Mouse (Mus musculus) embryo, embryonic 11 days (tissue): ENCODE measurements around the gene Dmtf1.
A peak's percentile ranks its signal among the peaks of the same experiment; 100 is the strongest.

Experiments
- DNase-seq: peaks from one replicate; pipeline ENCODE4 v3.0.0-alpha.2; 2015

The Dmtf1 gene

GRCm38 (mm10) chr5:9107296-9108089 lies 54.1 kb downstream of the Dmtf1 start:
- DNase-seq, result no peak

- no peak for DNase-seq
Observed at GRCm38 (mm10) chr5:9106806-9107205, 54.8 kb downstream of the Dmtf1 start.

- DNase-seq, result no peak
Observed at GRCm38 (mm10) chr5:9103958-9104357, 57.6 kb downstream of the Dmtf1 start.

- no peak for DNase-seq
Observed at GRCm38 (mm10) chr5:9102696-9103095, 58.9 kb downstream of the Dmtf1 start.

GRCm38 (mm10) chr5:9100849-9101801 lies 60.5 kb downstream of the Dmtf1 start:
- DNase-seq, result peak; percentile 75

- peak; percentile 94 for DNase-seq
Observed at GRCm38 (mm10) chr5:9100207-9100848, 61.2 kb downstream of the Dmtf1 start, which contains the start of gene Tmem243. Gene Tmem243 (plus strand): TSS chr5:9100668.

GRCm38 (mm10) chr5:9093490-9093889 lies 68.1 kb downstream of the Dmtf1 start:
- DNase-seq, result no peak

GRCm38 (mm10) chr5:9092716-9093115 lies 68.9 kb downstream of the Dmtf1 start:
- no peak for DNase-seq

- DNase-seq, result no peak
Observed at GRCm38 (mm10) chr5:9090493-9091106, 71.0 kb downstream of the Dmtf1 start.

- no peak for DNase-seq
Observed at GRCm38 (mm10) chr5:9086924-9087719, 74.5 kb downstream of the Dmtf1 start.

- DNase-seq, result no peak
Observed at GRCm38 (mm10) chr5:9079773-9080501, 81.6 kb downstream of the Dmtf1 start.

- DNase-seq, result peak; percentile 31
Observed at GRCm38 (mm10) chr5:9073177-9073854, 88.3 kb downstream of the Dmtf1 start.

GRCm38 (mm10) chr5:9071360-9071759 lies 90.2 kb downstream of the Dmtf1 start:
- DNase-seq, result no peak

GRCm38 (mm10) chr5:9069599-9070209 lies 91.9 kb downstream of the Dmtf1 start:
- peak; percentile 5 for DNase-seq

- no peak for DNase-seq
Observed at GRCm38 (mm10) chr5:9068886-9069285, 92.7 kb downstream of the Dmtf1 start.
